Mouse (Mus musculus) erythroblast, adult 5-6 weeks (primary cell): ENCODE data around the gene Hist1h2bj. TPM values are rescaled to one million over a fixed set of nuclear protein-coding genes. Genes with fewer than 3 reads are reported as not detected.
"Not testable (repeated sequence)": the region's sequence is repeated elsewhere in the genome, so short reads cannot be mapped to it uniquely, and the experiment has no call there.

ENCODE experiments used
- ATAC-seq: replicated peaks from 2 replicates; pipeline ENCODE4 v1.8.0; 2016; ENCODE audit warnings: moderate number of reproducible peaks, mild to moderate bottlenecking, moderate TSS enrichment, inconsistent platforms; ENCODE audit not compliant: poor library complexity, low FRiP score, severe bottlenecking
- total RNA-seq, 2 experiments: library from RNA; stranded (forward) in 1 of 2; stranded (reverse) in 1 of 2; fragments of 150-400 nt in 1 of 2; fragments of 200-764, 138-1000 nt in 1 of 2; gene quantifications; 2 replicates each; pipeline versions ENCODE4 v1.2.3 to v1.2.4; 2015 to 2017; ENCODE audit warnings: low replicate concordance in 2 of 2

The Hist1h2bj gene
- total RNA-seq, 2 experiments from 2014 or later: 17.9 to 275 TPM

DNA sequence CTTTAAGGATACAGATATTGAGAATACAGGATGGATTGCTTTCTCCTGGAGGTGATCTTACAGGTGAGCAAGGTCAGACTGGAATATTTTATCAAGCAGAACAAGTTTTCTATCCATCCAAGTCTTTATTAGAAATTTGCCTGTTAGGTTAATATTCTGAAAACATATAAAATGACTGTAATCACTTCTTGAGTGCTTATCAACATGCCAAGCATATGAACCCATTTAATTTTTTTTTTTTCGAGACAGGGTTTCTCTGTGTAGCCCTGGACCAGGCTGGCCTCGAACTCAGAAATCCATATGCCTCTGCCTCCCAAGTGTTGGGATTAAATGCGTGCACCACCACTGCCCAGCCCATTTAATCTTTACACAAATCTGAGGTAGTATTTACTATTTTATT, 6.0 kb upstream of the Hist1h2bj start:
- no peak for ATAC-seq

DNA sequence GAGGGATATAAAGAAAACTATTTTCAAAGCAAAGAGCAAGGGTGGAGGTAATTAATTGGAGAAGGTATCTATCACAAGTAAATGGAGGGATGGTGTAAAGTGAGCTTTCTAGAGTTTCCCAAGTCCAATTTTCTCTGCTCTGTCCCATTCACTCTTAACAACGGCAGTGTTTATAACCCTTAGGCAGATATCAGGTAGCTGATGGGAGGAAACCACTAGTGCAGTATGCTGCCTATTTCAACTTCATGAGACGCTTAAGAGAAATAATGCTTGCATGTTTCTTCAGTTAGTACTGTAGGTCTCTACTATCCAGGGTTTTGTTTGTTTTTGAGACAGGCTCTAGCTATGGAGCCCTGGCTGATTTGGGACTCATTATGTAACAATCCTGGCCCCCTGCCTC, 5.6 kb upstream of the Hist1h2bj start:
- no peak for ATAC-seq

DNA sequence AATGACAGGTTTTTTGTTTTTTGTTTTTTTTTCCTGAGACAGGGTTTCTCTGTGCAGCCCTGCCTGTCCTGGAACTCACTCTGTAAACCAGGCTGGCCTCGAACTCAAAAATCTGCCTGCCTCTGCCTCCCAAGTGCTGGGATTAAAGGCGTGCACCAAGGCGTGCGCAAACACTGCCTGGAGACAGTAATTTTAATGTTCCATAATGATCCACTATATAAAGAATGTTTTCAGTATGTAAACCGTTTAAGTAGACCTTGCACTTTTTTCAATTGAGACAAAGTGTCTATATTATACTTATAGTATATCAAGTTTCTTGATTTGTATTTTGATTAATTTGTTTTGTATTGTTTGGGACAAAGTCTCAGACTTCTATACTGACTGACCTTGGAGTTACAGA, 3.6 kb upstream of the Hist1h2bj start:
- no peak for ATAC-seq

DNA sequence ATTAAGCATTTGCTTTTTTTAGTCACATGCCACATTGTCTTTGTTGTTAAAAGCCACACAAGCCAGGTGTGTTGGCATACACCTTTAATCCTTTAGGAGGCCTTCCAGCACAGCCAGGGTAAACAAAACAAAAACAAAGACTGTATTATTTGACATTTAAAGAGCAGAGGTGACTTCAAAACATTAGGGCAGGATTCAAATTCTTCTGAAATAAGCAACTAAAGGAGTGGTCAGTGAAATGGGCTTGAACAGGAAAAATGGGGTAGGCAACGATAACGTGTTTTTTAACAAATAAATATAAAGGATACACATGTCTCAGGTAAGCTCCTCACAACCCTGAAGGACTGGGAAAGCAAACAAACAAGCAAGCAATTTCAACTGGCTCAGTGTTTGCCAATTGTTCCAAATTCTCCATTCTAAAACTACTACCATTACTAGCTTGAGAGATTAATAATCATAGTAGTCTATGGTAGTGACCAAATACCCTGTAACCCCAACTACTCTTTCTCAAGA, 3.0 kb upstream of the Hist1h2bj start:
- ATAC-seq: no peak

DNA sequence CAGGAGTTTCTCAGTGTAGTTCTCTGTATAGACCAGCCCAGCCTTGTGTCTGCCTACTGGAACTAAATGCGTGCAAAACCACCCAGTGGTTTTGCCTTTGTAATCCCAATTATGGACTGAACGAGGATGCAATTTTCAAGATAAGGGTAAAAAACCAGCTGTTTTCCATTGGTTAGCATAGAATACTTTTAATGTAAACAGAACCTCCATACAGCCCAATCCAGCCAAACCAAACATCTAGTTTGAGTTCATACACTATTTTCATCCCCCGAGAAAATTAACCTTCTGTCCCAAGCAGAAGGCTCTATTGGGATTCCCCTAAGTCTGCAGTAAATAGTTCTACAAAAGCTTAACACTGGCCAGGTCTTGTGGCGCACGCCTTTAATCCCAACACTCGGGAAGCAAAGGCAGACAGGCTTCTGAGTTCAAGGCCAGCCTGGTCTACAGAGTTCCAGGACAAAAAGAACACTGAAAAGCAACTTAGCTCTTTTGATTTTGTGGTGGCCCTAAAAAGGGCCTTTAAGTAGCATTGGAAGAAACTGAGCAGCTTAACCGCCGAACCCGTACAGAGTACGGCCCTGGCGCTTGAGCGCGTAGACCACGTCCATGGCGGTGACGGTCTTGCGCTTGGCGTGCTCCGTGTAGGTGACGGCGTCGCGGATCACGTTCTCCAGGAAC, 2.4 kb upstream of the Hist1h2bj start:
- peak; percentile 14 for ATAC-seq

DNA sequence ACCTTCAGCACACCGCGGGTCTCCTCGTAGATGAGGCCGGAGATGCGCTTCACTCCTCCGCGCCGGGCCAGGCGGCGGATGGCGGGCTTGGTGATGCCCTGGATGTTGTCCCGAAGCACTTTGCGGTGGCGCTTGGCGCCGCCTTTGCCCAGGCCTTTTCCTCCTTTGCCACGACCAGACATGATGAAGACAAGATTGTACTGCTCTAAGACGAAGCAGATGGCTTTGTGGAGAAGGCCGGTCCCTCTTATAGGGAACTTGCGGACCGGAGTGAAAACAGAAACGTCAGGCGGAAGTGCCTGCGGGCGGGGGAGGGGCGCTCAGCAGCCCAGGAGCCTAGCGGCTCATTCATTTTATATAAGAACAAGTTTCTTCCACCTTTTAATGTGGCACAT, 1.9 kb upstream of the Hist1h2bj start, which contains the start of gene Hist1h4i:
Hist1h4i (minus strand) TSS at position 221 of the 395 bp plus-strand sequence.
- ATAC-seq: peak; percentile 53

DNA sequence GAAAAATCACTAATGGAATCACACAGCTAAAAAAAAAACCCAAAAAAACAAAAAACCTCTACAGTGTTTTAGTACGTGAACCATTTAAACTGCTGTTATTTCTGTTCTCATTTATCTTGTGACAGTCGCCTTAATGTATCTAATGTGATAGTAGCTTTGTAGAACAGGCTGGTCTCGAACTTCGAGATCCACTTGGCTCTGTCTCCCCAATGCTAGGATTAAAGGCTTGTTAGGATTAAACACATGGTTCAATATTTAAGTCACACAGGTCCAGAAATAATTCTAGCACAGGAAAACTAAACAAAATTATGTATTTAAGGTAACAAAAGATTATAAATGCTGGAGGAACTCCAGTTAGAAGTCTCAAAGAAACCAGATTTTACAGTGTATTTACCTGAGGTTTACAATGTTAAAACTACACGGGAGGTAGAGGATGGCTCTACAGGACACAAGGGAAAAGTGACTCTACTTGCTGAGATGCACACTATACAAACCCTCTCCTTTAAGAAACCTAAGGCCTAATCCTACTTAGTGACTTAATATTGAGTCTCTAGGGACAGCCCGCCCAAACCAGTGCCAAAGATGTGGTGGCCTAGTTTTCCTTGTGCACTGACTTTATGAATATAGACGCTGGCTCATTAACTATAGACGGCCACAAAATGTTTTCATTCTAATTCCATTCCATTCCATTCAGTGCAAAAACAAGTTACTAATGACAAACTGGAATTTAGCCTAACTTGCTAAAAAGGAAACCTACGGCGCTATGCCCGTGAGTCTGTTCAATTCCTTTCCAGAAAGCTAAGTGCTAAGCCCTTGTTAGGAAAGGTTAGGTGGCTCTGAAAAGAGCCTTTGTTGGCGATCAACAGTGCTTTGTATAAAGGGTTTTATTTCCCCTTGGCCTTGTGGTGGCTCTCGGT, 1.1 kb upstream of the Hist1h2bj start:
- no peak; the same call in 1 of the 2 replicates for ATAC-seq

DNA sequence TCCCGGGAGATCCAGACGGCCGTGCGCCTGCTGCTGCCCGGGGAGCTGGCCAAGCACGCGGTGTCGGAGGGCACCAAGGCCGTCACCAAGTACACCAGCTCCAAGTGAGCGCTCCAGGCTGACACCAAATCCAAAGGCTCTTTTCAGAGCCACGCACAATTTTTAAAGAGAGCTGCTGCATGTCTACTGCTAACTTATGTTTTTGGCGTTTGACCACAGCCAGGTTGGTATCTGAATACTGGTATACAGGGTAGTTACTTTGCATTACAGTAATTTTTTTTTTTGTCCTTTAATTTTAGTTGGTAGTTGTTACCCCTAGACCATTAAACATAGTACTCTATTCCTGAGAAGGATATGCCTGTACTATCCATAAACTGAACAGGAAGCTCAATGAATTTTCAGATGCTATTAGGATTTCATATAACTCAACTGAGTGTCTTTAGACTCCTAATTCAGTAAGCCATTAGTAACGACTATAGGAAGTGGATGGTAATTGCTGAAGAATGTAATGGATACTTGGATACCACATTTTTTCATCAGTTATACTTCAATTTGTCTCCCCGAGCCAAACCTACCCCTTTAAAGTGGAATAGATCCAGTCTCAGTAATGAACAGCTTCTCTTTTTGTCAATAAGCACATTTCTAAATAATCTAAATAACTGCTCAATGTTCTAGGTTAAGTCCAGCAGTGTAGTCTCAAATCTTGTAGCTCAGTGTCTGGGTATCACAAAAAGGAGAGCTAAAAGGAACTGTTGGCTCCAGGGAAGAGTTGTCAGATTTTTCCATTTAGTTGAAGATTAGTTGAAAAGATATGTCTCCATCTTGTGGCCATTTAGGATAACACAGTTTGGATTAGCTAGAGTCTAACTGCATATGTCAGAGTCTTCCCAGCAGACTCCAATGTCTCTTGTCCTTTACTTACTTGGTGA, 753 bp downstream of the Hist1h2bj start:
- peak; percentile 45 for ATAC-seq

DNA sequence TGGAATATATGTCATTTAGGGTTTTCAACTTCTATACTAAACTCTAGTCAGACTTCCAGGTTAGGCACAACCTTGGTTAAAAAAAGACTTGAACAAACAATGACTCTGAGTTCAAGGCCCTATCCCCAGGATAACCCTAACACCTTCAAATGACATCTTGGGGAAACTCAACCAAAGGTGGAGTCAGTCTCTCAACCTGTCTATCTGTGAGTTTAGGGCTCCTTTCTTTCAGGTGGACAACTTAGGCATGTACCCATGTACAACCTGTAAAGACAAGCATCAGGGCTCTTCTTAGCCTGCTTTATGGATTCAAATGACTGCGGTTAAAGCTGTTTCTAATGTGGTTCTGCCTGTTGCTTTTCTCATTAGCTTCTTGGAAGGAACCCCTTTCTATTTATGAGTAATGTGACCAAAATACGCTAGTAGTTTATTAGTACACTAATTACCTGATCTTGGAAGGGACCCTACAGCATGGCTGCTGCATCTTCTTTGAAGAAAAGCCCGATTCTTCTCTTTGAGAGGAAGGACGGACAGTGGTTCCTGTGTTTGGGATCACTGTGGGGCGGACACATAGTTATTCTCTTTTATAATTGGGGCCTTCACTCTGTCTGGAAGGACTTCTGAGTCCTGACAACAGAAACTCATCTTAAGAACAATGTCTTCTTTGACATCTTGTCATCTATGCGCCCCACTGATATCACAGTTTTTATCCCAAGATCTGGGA, 1.6 kb downstream of the Hist1h2bj start:
- no peak for ATAC-seq

DNA sequence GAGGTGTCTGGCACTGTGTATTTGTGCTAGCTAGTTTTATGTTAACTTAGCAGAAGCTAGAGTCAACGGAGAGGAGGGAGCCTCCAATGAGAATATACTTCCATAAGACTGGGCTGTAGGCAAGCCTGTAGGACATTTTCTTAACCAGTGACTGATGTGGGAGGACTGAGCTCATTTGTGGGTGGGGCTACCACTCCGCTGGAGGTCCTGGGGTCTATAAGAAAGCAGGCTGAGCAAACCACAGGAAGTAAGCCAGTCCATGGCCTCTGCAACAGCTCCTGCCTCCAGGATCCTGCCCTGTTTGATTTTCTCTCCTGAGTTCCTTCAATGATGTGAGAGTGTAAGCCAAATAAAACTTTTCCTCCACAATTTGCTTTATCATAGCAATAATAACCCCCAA, 2.3 kb downstream of the Hist1h2bj start:
- ATAC-seq: no peak

DNA sequence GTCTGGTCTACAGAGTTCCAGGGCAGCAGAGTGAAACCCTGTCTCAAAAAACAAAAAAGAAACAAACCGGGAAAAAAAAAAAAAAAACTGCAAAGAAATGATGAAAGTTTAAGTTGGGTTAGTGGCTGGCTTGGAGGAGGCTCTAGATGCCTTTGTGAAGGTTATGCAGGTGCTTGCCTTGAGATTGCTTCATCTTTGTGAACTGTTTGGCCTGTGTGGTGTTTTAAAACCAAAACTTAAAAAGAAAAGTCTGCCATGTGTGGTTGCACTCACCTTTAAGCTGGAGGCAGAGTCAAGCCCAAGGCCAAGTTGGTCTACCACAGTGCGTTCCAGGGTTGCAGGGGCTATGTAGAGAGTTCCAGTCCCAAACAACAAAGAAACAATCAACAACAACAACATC, 6.0 kb downstream of the Hist1h2bj start:
- ATAC-seq: no peak

DNA sequence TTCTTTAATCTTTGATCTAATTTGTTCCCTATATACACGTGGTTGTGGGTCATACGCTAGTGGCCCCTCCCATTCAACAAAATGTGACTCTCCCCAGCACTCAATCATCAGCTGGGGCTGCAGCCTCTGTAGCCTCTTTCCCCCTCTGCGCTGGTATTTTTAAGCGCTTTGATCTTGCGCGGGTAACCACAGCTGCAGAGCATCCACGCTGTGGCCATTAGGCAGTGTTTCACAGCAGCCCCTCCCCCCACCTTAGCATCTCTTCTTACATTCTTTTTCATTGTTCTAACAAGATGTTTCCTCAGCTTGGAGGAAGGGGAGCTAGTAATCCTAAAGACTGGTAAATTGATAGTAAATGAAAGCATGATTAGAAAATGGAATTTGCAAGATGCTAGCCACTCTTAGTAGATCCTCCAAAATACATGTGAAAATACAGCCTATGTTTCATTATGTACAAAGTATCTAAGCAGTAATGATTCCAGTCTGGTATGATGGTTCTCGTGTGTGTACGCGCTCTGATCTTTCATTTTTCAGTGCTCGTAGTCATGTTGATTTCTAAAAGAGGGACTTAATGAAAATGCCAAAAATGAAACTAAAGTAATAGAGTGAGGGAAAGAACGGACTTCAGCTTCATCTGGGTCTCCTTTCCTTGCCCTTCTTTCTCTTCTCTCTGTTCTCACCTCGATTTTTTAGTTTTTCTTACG, 6.9 kb downstream of the Hist1h2bj start:
- ATAC-seq: no peak

DNA sequence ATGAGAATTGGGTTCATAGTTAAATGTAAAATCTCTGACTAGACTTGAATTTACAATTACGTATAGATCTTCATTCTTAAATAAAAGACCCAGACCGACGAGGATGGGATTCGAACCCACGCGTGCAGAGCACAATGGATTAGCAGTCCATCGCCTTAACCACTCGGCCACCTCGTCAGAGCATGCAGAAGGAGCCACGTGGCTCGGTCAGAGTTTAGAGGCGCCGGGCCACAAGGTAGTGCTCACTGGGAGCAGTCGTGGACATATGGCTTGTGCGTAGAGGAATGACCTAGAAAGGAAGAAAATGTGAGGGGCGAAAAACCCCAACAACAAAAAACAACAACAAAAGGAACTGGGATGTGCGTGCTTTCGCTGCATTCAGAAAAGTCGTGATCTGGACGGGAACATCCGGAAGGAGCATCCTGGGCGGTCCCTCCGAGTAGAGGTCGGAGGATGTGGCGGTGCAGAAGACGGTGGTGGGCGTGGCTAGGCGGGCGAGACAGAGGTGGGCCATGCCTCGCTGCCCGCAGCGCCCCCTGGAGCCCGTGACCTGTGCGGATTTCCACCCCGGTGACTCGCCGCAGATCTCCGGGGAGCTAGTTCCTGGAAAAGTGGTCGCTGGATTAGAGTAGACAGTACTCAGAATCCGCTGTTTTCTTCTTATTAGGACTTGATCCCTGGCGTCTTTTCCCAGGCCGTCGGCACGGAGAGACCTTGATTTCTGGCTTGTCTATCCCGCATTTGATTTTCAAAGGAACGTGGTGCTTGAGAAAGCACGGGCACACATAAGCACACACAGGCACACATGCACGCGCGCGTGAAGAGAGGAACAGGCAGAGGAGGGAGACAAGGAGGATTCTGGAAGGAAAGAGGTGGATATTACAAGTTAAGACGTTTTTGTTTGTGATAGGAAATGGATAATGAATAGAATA, 7.8 kb downstream of the Hist1h2bj start:
- ATAC-seq: peak; percentile 97

DNA sequence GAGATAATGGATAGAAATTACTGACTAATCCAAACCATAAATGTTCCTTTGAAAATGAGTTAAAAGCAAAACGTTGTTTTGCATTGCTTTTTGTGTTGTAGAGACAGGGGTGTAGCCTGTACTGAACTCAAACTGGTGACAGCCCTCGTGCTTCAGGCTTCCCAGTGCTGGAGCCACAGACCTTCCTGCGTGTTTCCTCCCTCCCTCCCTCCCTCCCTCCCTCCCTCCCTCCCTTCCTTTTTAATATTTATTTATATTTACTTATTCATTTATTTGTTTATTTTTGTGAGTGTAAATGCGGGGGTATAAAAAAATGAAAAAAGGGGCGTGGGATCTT, 8.5 kb downstream of the Hist1h2bj start:
- ATAC-seq: no peak

DNA sequence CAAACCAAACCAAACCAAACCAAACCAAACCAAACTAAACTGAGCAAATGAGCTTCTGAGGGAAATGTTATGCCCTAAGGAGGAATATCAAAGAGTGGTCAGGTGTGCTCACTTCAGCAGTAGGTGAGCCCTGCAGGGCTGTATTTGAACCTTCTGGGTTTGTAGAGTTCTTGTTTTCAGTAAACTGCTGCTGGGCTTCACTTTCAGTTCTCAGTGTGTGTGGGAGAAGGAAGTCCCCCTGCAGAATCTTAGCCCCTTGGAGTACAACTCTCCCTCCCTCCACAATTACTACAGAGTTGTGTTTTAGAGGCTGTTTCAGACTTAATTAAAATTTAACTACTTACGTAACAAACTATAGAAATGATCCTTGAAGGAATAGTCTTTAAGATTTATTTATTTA, 10.7 kb downstream of the Hist1h2bj start:
- ATAC-seq: no peak

DNA sequence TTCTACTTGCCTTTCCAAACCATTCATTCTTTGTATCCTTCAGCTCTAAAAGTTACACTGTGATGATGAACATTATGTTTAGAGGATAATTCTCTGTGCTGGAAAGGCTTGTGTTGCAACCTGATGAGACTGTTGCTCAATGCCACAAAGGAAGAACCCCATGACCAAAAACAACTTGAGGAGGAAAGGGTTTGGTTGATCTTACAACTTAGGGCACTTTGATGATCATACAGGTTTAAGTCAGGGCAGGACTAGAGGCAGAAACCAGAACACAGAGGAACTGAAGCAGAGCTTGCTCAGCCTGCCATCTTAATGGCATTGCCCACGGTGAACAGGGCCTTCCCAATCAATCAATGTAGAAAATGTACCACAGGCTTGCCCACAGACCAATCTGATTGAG, 18.4 kb downstream of the Hist1h2bj start:
- no peak for ATAC-seq

DNA sequence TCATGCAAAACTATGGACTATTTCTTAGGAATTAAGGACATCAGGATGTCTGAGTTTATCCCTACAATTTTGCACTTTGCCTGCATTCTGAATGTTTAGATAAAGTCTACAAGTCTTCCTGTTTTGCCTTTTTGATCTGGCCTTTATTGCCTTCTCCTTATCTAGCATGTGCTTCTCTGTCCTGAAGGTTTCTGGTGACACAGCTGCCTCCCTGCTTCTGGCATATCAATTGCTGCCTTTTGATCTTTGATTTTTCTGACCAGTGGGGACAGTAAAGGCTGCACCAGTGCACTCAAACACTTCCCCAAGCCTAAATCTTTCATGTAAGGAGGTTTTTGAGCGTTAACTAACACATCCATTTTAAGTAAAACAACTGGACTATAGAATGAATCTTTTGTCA, 20.5 kb downstream of the Hist1h2bj start:
- no peak for ATAC-seq

DNA sequence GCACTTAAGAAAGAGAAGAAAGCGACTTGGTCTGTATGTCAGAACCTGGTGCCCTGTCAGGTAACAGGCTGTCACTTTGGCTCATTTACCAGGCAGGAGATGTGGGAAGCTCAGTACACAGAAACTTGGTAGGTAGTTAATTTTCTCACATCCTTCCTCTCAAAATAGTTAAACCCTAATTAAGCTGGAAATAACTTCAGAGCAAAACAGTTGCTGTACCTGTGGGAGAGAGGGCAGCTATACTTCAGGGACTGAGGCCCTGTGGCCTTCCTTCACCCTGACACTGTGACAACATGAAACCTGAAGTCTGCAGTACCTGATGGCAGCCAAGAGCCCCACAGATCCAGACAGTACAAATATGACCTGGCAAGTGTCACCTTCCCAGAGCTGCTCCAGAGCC, 41.1 kb downstream of the Hist1h2bj start, which contains the start of gene Vmn1r188:
Vmn1r188 (plus strand) TSS at position 301 of the 400 bp plus-strand sequence.
- not testable (repeated sequence) for ATAC-seq
